Mouse (Mus musculus): ENCODE measurements around the gene Gpr160. TPM values are rescaled to one million over a fixed set of nuclear protein-coding genes. Genes with fewer than 3 reads are reported as not detected.
"Not testable (repeated sequence)": the region's sequence is repeated elsewhere in the genome, so short reads cannot be mapped to it uniquely, and the experiment has no call there.

The Gpr160 gene
- 1.5 and 2.7 TPM in 2 replicates for polyA plus RNA-seq (2016; fragmentation: Nextera tagmentation; extraction: Ambion mirVana)

DNA sequence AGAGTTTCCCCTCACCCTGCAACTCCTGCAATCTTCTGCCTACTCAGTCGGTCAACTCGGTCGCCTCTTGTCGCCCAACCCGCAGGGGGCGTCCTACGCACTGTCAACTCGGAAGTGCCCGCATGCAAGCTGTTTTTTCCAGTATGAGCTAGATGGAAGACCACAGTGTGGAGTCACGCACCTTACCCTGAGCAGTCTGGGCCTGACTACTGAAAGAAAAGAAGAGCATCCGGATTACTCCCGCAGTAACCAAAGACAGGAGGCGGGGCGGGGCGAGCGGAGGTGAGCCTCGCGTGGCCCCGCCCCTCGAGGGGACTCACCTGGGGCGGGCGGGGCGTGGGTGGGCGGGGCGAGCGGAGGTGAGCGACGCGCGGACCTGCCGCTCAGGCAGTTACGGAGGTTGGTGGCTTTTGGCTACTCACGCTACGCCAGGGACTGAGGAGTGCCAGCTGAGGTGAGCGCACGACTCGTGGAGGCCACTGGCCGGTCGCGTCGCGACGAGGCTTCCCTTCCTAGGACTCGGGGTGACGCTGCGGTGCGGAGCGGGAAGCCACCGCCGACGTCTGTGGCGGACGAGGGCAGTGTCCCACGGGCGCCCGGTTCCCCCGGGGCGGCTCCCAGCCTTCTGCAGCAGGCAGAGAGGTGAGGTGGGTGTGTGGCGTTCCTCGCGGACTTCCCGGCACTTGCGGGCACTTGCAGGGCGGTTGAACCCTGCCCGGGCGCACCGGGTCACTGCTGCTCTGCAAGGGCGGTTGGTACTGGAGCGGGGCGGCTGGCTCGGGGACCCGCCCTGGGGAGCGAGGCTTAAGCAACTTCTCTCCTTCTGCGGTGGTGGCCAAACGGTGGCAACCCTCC is at the start of gene Gpr160:
Gene Gpr160 (plus strand): TSS at position 347 of the 855 bp plus-strand sequence.
- Histone ChIP-seq H3K4me1 (peaks cover 11% of the 10 kb centered on the region; the same call in 1 of the 2 replicates), H3K27me3 (replicated peaks) (peaks cover 50% of the 10 kb centered on the region), H3K9me3 (replicated peaks) (no peaks in the 10 kb centered on the region), H3K4me2 (peak within 1 kb of the TSS; percentile 90), H3K4me3 (peak within 1 kb of the TSS; percentile 60), H3K27ac (no peak within 1 kb of the TSS), H3K36me3 (no peaks in the 10 kb centered on the region), H3K9ac (peak within 1 kb of the TSS; percentile 55)
- ATAC-seq: peak; percentile 78
- WGBS (ENCODE audit: insufficient replicate concordance): under 1% methylated on average over 75 of the region's 75 CpGs

GRCm38 (mm10) chr3:30812881-30813280 is 42.9 kb upstream of the Gpr160 start:
- WGBS (ENCODE audit: insufficient replicate concordance): 70% methylated on average over 3 of the region's 3 CpGs
- H3K27ac ChIP-seq: no peak overlapping the region
- peaks cover 77% of the 10 kb centered on the region for H3K36me3 ChIP-seq
- no peaks in the 10 kb centered on the region for H3K9me3 ChIP-seq (replicated peaks)
- ATAC-seq: no peak
- no peaks in the 10 kb centered on the region for H3K27me3 ChIP-seq (replicated peaks)
- H3K9ac ChIP-seq: no peak overlapping the region
- no peaks in the 10 kb centered on the region for H3K4me1 ChIP-seq
- H3K4me3 ChIP-seq: no peak overlapping the region
- H3K4me2 ChIP-seq: no peak overlapping the region

DNA sequence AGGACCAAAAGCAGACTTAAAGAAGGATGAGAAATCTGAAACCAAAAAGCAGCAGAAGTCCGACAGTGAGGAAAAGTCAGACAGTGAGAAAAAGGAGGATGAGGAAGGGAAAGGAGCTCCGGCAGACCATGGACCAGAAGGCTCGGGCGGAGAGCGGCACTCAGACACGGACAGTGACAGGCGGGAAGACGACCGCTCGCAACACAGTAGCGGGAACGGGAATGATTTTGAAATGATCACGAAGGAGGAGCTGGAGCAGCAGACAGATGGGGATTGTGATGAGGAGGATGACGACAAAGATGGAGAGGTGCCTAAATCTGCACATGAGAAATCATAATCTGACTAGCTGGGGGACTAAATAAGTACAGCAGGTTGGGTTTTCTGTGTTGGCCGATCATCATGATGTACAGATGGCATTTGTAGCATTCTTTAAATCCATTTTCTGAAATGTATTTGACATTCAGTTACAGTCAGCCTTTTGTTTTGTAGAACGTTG is 37.1 kb upstream of the Gpr160 start:
- no peak overlapping the region for H3K27ac ChIP-seq

DNA sequence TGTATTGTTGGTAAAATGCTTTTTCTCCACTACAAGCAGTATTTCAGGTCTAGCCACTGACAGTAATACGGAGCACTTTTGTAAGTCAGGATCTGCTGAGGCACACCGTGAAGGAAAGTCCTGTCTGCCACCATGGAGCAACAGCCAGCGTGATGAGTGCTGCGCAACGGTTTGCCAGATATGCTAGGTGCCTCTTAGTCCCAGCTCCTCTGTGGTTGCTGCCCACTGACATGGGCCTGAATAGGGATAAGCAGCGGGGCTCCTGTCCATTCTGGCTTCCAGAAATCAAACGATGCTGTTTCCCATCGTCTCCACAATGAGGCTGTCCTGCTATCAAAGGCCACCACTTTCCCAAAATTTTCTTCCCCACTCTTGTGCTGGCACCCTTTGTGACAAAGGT is 33.6 kb upstream of the Gpr160 start:
- Histone ChIP-seq H3K4me1 (no peaks in the 10 kb centered on the region), H3K27ac (no peak overlapping the region), H3K4me3 (no peak overlapping the region), H3K4me2 (no peak overlapping the region), H3K9me3 (replicated peaks) (no peaks in the 10 kb centered on the region), H3K27me3 (replicated peaks) (no peaks in the 10 kb centered on the region), H3K36me3 (peaks cover 49% of the 10 kb centered on the region), H3K9ac (no peak overlapping the region)
- ATAC-seq: no peak
- 90% methylated on average over 8 of the region's 8 CpGs for WGBS (ENCODE audit: insufficient replicate concordance)

More for the DNA sequence above, 37.1 kb upstream of the Gpr160 start:
- Histone ChIP-seq H3K27me3 (replicated peaks) (no peaks in the 10 kb centered on the region), H3K4me3 (no peak overlapping the region), H3K4me2 (no peak overlapping the region), H3K9ac (no peak overlapping the region), H3K4me1 (no peaks in the 10 kb centered on the region), H3K36me3 (peaks cover 72% of the 10 kb centered on the region), H3K9me3 (replicated peaks) (no peaks in the 10 kb centered on the region)
- 94% methylated on average over 16 of the region's 16 CpGs for WGBS (ENCODE audit: insufficient replicate concordance)
- no peak for ATAC-seq

GRCm38 (mm10) chr3:30826069-30826468 is 29.7 kb upstream of the Gpr160 start:
- no peaks in the 10 kb centered on the region for H3K27me3 ChIP-seq (replicated peaks)
- no peak overlapping the region for H3K9ac ChIP-seq
- no peak overlapping the region for H3K4me2 ChIP-seq
- no peak for ATAC-seq
- no peak overlapping the region for H3K27ac ChIP-seq
- peaks cover 13% of the 10 kb centered on the region for H3K36me3 ChIP-seq
- no peaks in the 10 kb centered on the region for H3K4me1 ChIP-seq
- no peaks in the 10 kb centered on the region for H3K9me3 ChIP-seq (replicated peaks)
- WGBS (ENCODE audit: insufficient replicate concordance): 85% methylated on average over 5 of the region's 5 CpGs
- no peak overlapping the region for H3K4me3 ChIP-seq

DNA sequence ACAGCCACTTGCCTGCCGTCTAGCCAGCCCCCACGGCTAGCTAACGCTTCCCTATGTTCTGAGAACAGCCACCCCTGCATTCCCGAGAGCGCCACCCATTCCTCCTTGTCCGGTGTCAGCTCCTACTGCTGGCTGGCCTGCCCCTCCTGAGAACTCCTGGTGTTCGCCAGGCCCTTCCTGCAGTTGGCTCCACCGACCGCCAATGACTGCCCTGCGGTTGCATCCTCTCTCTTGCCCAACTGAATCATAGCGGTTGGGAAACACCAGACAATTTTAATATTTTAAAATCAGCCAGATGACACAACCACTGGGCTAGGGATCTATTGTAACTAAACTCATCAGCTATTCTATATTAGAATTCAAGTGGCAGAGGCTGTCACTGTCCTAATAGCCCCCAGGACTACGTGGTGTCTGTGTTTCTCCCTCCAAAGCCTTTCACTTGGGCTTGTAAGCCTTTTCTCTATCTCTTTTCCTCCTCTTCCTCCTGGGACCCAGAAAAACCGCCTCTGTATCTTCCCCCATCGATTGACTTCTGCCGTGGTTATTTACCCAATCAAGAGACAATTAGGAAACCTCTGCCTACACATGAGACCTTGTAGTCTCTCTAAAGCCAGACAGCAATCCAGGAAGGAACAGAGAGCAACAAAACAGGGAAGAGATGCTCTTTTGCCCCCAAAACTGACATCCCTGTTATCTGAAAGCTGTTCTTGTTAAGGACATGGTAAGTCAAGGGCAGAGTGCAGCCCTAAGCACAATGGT is 23.7 kb upstream of the Gpr160 start:
- no peaks in the 10 kb centered on the region for H3K27me3 ChIP-seq (replicated peaks)
- no peak overlapping the region for H3K4me3 ChIP-seq
- no peak for ATAC-seq
- no peak overlapping the region for H3K27ac ChIP-seq
- H3K4me2 ChIP-seq: no peak overlapping the region
- H3K4me1 ChIP-seq: no peaks in the 10 kb centered on the region
- H3K9ac ChIP-seq: no peak overlapping the region
- 51% methylated on average over 15 of the region's 15 CpGs for WGBS (ENCODE audit: insufficient replicate concordance)
- no peaks in the 10 kb centered on the region for H3K9me3 ChIP-seq (replicated peaks)
- no peaks in the 10 kb centered on the region for H3K36me3 ChIP-seq

DNA sequence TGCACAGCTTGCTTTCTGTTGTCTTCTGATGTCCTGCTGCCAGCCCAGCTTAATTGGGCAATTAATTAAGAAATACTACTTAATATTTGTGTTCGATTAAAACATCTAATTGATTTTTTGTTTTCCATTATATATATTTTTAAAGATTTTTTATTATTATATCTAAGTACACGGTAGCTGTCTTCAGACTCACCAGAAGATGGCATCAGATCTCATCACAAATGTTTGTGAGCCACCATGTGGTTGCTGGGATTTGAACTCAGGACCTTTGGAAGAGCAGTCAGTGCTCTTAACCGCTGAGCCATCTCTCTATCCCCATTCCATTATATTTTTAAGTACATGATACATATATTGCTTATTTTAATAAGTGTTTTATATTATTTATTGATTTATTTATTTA is 22.5 kb upstream of the Gpr160 start:
- no peaks in the 10 kb centered on the region for H3K27me3 ChIP-seq (replicated peaks)
- no peak for ATAC-seq
- no peak overlapping the region for H3K4me2 ChIP-seq
- no peaks in the 10 kb centered on the region for H3K36me3 ChIP-seq
- no peak overlapping the region for H3K27ac ChIP-seq
- H3K9me3 ChIP-seq (replicated peaks): no peaks in the 10 kb centered on the region
- H3K9ac ChIP-seq: no peak overlapping the region
- no peaks in the 10 kb centered on the region for H3K4me1 ChIP-seq
- 64% methylated on average over 3 of the region's 3 CpGs for WGBS (ENCODE audit: insufficient replicate concordance)
- H3K4me3 ChIP-seq: no peak overlapping the region

- no peaks in the 10 kb centered on the region for H3K4me1 ChIP-seq
- no peak for ATAC-seq
- no peaks in the 10 kb centered on the region for H3K36me3 ChIP-seq
- no peak overlapping the region for H3K4me3 ChIP-seq
- H3K27ac ChIP-seq: no peak overlapping the region
- no peak overlapping the region for H3K9ac ChIP-seq
- H3K9me3 ChIP-seq (replicated peaks): no peaks in the 10 kb centered on the region
- no peaks in the 10 kb centered on the region for H3K27me3 ChIP-seq (replicated peaks)
- no peak overlapping the region for H3K4me2 ChIP-seq
- 65% methylated on average over 2 of the region's 2 CpGs for WGBS (ENCODE audit: insufficient replicate concordance)
Measured at GRCm38 (mm10) chr3:30845755-30846154, 10.0 kb upstream of the Gpr160 start.

GRCm38 (mm10) chr3:30847413-30847812 is 8.3 kb upstream of the Gpr160 start:
- H3K4me3 ChIP-seq: no peak overlapping the region
- no peak for ATAC-seq
- H3K4me2 ChIP-seq: no peak overlapping the region
- no peaks in the 10 kb centered on the region for H3K4me1 ChIP-seq
- no peaks in the 10 kb centered on the region for H3K9me3 ChIP-seq (replicated peaks)
- H3K36me3 ChIP-seq: no peaks in the 10 kb centered on the region
- WGBS (ENCODE audit: insufficient replicate concordance): 53% methylated on average over 1 of the region's 1 CpGs
- H3K27ac ChIP-seq: no peak overlapping the region
- no peak overlapping the region for H3K9ac ChIP-seq
- H3K27me3 ChIP-seq (replicated peaks): peaks cover 7% of the 10 kb centered on the region; the same call in 1 of the 2 replicates

GRCm38 (mm10) chr3:30851422-30851821 is 4.3 kb upstream of the Gpr160 start:
- no peak overlapping the region for H3K9ac ChIP-seq
- WGBS (ENCODE audit: insufficient replicate concordance): 53% methylated on average over 4 of the region's 6 CpGs
- no peak overlapping the region for H3K4me3 ChIP-seq
- ATAC-seq: no peak
- H3K4me2 ChIP-seq: no peak overlapping the region
- H3K36me3 ChIP-seq: no peaks in the 10 kb centered on the region
- H3K27ac ChIP-seq: no peak overlapping the region
- H3K27me3 ChIP-seq (replicated peaks): peaks cover 43% of the 10 kb centered on the region
- peaks cover 11% of the 10 kb centered on the region; the same call in 1 of the 2 replicates for H3K4me1 ChIP-seq
- H3K9me3 ChIP-seq (replicated peaks): no peaks in the 10 kb centered on the region

DNA sequence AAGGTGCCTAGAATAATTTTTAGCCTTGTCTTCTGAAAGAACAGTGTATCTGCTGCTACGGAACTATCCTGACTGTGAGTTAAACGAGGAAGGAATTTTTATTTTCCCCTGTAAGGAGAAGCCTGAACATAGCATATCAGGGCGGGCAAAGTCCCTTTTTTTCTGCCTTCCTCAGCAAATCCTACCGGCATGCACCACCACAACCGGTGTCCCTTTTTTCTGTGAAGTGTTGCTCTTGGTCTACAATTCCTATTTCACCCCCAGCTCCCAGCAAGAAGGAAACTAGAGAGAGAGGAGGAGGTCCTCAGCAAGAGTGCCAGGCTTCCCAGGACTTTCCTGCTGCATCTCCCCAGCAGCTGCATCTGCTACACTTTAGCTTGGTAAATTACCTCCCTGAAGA is 2.2 kb upstream of the Gpr160 start:
- Histone ChIP-seq H3K4me3 (no peak overlapping the region), H3K36me3 (no peaks in the 10 kb centered on the region), H3K27ac (no peak overlapping the region), H3K4me1 (peaks cover 11% of the 10 kb centered on the region; the same call in 1 of the 2 replicates), H3K27me3 (replicated peaks) (peaks cover 50% of the 10 kb centered on the region), H3K4me2 (no peak overlapping the region), H3K9me3 (replicated peaks) (no peaks in the 10 kb centered on the region), H3K9ac (no peak overlapping the region)
- WGBS (ENCODE audit: insufficient replicate concordance): 67% methylated on average over 5 of the region's 5 CpGs
- no peak for ATAC-seq

DNA sequence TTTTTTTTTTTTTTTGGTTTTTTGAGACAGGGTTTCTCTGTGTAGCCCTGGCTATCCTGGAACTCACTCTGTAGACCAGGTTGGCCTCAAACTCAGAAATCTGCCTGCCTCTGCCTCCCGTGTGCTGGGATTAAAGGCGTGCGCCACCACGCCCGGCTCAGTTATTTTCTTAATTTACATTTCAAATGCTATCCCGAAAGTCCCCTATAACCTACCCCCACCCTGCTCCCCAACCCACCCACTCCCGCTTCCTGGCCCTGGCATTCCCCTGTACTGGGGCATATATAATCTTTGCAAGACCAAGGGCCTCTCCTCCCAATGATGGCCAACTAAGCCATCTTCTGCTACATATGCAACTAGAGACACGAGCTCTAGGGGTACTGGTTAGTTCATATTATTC is 3.8 kb downstream of the Gpr160 start:
- not testable (repeated sequence) for H3K4me2 ChIP-seq; H3K4me3 ChIP-seq; H3K36me3 ChIP-seq; H3K27ac ChIP-seq; H3K9ac ChIP-seq; ATAC-seq; H3K9me3 ChIP-seq (replicated peaks)
- 77% methylated on average over 8 of the region's 8 CpGs for WGBS (ENCODE audit: insufficient replicate concordance)
- Histone ChIP-seq H3K27me3 (replicated peaks) (peaks cover 25% of the 10 kb centered on the region), H3K4me1 (peaks cover 11% of the 10 kb centered on the region; the same call in 1 of the 2 replicates)

All from liver, embryonic 12.5 days (tissue).